Mouse (Mus musculus): ENCODE results near the gene Amz2.
A peak's percentile ranks its signal among the peaks of the same experiment; 100 is the strongest.

Amz2 gene

GRCm38 (mm10) chr11:109494890-109495770, 69.4 kb downstream of the Amz2 start:
- peak; percentile 16 for DNase-seq (ENCODE audit: low spot score)

- DNase-seq (ENCODE audit: low spot score): no peak
Observed at GRCm38 (mm10) chr11:109495771-109496474, 70.2 kb downstream of the Amz2 start.

GRCm38 (mm10) chr11:109496475-109496993, 70.8 kb downstream of the Amz2 start:
- no peak for DNase-seq (ENCODE audit: low spot score)

GRCm38 (mm10) chr11:109496996-109497714, 71.4 kb downstream of the Amz2 start:
- DNase-seq (ENCODE audit: low spot score): no peak

DNA sequence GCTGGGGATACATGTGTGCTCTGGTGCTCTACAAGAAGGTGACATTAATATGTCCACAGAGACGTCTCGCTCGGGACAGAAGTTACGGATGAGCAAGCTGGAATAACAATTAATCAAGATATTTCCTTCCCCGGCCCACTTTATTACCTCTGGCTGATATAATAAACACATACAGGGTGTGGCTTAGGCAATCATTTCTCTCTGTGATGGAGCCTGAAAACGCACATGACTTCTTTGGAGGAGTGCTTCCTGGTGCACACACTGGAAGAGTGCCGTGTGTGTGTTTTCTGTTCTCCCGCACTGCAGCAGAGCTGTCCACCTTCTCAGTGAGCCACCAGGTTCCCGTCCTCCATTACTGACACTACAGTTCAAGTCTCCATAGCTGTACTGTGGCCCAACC, 72.2 kb downstream of the Amz2 start:
- DNase-seq (ENCODE audit: low spot score): no peak

GRCm38 (mm10) chr11:109500206-109500605, 74.5 kb downstream of the Amz2 start:
- DNase-seq (ENCODE audit: low spot score): no peak

Data from ovary, adult 18-20 months (tissue).